Mouse (Mus musculus) CH12.LX (cell line): Measurements from ENCODE around the gene Ostn. TPM values are rescaled to one million over a fixed set of nuclear protein-coding genes. Genes with fewer than 3 reads are reported as not detected.
A peak's percentile ranks its signal among the peaks of the same experiment; 100 is the strongest.

Experiments used
- DNase-seq: peaks from one replicate; pipeline ENCODE4 v3.0.0-alpha.2; 2013; ENCODE audit errors: extremely low read depth
- H3K27ac ChIP-seq: 2 replicates; pipeline ENCODE4 v1.5.1; 2012; ENCODE audit warnings: low read depth, mild to moderate bottlenecking, control low read depth, moderate library complexity; ENCODE audit not compliant: insufficient read depth
- H3K27me3 ChIP-seq: replicated peaks from 2 replicates; pipeline ENCODE3; 2012; ENCODE audit warnings: inconsistent platforms
- H3K36me3 ChIP-seq, 2 experiments: replicated peaks in 1 of 2; 2 replicates each; pipeline versions ENCODE3 to v1.6.1; 2012; ENCODE audit warnings: inconsistent platforms in 1 of 2, low read length in 1 of 2, mild to moderate bottlenecking in 1 of 2, mixed read lengths in 1 of 2, moderate library complexity in 1 of 2; ENCODE audit not compliant: control insufficient read depth in 1 of 2, insufficient read depth in 1 of 2
- H3K4me1 ChIP-seq, 2 experiments: 2 replicates each; pipeline ENCODE4 v1.6.1; 2012; ENCODE audit warnings: inconsistent platforms in 1 of 2, moderate library complexity in 1 of 2; ENCODE audit not compliant: insufficient read depth in 2 of 2, control insufficient read depth in 1 of 2
- H3K4me2 ChIP-seq: 2 replicates; pipeline ENCODE4 v1.6.1; 2012; ENCODE audit warnings: low read depth, mild to moderate bottlenecking, control low read depth; ENCODE audit not compliant: poor library complexity, insufficient read depth, severe bottlenecking
- H3K4me3 ChIP-seq, 3 experiments: fragments of 150-350 bp in 1 of 3; sonication (generic) in 1 of 3; replicated peaks in 1 of 3; 2 replicates each; pipeline versions ENCODE3 to v1.5.1; 2011 to 2012; ENCODE audit warnings: low read depth in 2 of 3, low read length in 2 of 3, mild to moderate bottlenecking in 2 of 3, moderate library complexity in 2 of 3, control low read depth in 1 of 3, improper control_type of control experiment in 1 of 3, inconsistent platforms in 1 of 3, mixed read lengths in 1 of 3; ENCODE audit not compliant: poor library complexity in 1 of 3
- H3K79me2 ChIP-seq: replicated peaks from 2 replicates; pipeline ENCODE4 v1.6.1; 2012; ENCODE audit warnings: mild to moderate bottlenecking, moderate library complexity; ENCODE audit not compliant: control insufficient read depth, poor library complexity, insufficient read depth, severe bottlenecking; ENCODE audit errors: extremely low read depth
- H3K9ac ChIP-seq: 2 replicates; pipeline ENCODE4 v1.6.1; 2012; ENCODE audit warnings: low read depth, mild to moderate bottlenecking, control low read depth, moderate library complexity; ENCODE audit not compliant: insufficient read depth
- H3K9me3 ChIP-seq: replicated peaks from 2 replicates; pipeline ENCODE3; 2012; ENCODE audit warnings: low read length, inconsistent platforms, mixed read lengths
- CHD2 ChIP-seq: IDR thresholded peaks from 2 replicates; pipeline ENCODE4 v1.6.1; 2011; ENCODE audit warnings: low read length, improper control_type of control experiment
- EP300 ChIP-seq: IDR thresholded peaks from 2 replicates; pipeline ENCODE4 v1.6.1; 2011; ENCODE audit warnings: low read length, improper control_type of control experiment
- IRF4 ChIP-seq: IDR thresholded peaks from 2 replicates; pipeline ENCODE4 v1.6.1; 2014; ENCODE audit warnings: low read depth, mild to moderate bottlenecking, inconsistent platforms, low read length, improper control_type of control experiment
- JUN ChIP-seq: IDR thresholded peaks from 2 replicates; pipeline ENCODE4 v1.6.1; 2011; ENCODE audit warnings: low read depth, mild to moderate bottlenecking, low read length, improper control_type of control experiment, moderate library complexity; ENCODE audit not compliant: insufficient read depth
- MAFK ChIP-seq: IDR thresholded peaks from 2 replicates; pipeline ENCODE4 v1.6.1; 2011; ENCODE audit warnings: low read length, improper control_type of control experiment; ENCODE audit not compliant: insufficient replicate concordance
- MAX ChIP-seq: IDR thresholded peaks from 2 replicates; pipeline ENCODE4 v1.6.1; 2011; ENCODE audit warnings: low read length, improper control_type of control experiment
- MAZ ChIP-seq: IDR thresholded peaks from 2 replicates; pipeline ENCODE4 v1.6.1; 2012; ENCODE audit warnings: low read depth, mild to moderate bottlenecking, inconsistent platforms, low read length, improper control_type of control experiment, moderate library complexity
- MEF2A ChIP-seq: IDR thresholded peaks from 2 replicates; pipeline ENCODE4 v1.6.1; 2014; ENCODE audit warnings: low read depth, mild to moderate bottlenecking, inconsistent platforms, low read length, improper control_type of control experiment, borderline replicate concordance
- MYC ChIP-seq: IDR thresholded peaks from 2 replicates; pipeline ENCODE4 v1.6.1; 2011; ENCODE audit warnings: low read depth, mild to moderate bottlenecking, improper control_type of control experiment, low read length
- NRF1 ChIP-seq: IDR thresholded peaks from 2 replicates; pipeline ENCODE4 v1.6.1; 2014; ENCODE audit warnings: low read depth, mild to moderate bottlenecking, inconsistent platforms, low read length, improper control_type of control experiment, moderate library complexity
- POLR2A ChIP-seq: IDR thresholded peaks from 2 replicates; pipeline ENCODE4 v1.6.1; 2011; ENCODE audit warnings: low read depth, mild to moderate bottlenecking, improper control_type of control experiment, low read length
- POLR2AphosphoS2 ChIP-seq: IDR thresholded peaks from 2 replicates; pipeline ENCODE4 v1.6.1; 2011; ENCODE audit warnings: low read depth, low read length, improper control_type of control experiment
- RCOR1 ChIP-seq: conservative IDR thresholded peaks from 2 replicates; pipeline ENCODE4 v1.6.1; 2012; ENCODE audit warnings: low read depth, mild to moderate bottlenecking, inconsistent platforms, low read length, improper control_type of control experiment
- SIN3A ChIP-seq: IDR thresholded peaks from 2 replicates; pipeline ENCODE4 v1.6.1; 2012; ENCODE audit warnings: low read length, improper control_type of control experiment, inconsistent platforms
- TBP ChIP-seq: conservative IDR thresholded peaks from 2 replicates; pipeline ENCODE4 v1.6.1; 2011; ENCODE audit warnings: low read depth, low read length, improper control_type of control experiment
- TCF12 ChIP-seq: IDR thresholded peaks from 2 replicates; pipeline ENCODE4 v1.6.1; 2014; ENCODE audit warnings: low read depth, mild to moderate bottlenecking, inconsistent platforms, low read length, improper control_type of control experiment
- UBTF ChIP-seq: IDR thresholded peaks from 2 replicates; pipeline ENCODE4 v1.6.1; 2012; ENCODE audit warnings: low read depth, mild to moderate bottlenecking, inconsistent platforms, low read length, improper control_type of control experiment, moderate library complexity
- USF1 ChIP-seq: IDR thresholded peaks from 2 replicates; pipeline ENCODE4 v1.6.1; 2014; ENCODE audit warnings: low read depth, mild to moderate bottlenecking, inconsistent platforms, low read length, improper control_type of control experiment
- ZMIZ1 ChIP-seq: IDR thresholded peaks from 2 replicates; pipeline ENCODE4 v1.6.1; 2012; ENCODE audit warnings: low read depth, mild to moderate bottlenecking, inconsistent platforms, low read length, improper control_type of control experiment
- ZNF384 ChIP-seq: IDR thresholded peaks from 2 replicates; pipeline ENCODE4 v1.6.1; 2012; ENCODE audit warnings: low read depth, low read length, improper control_type of control experiment, inconsistent platforms
- dilution Hi-C: fragments of 300-500 bp; cut with MboI; formaldehyde crosslinking; loops from 2 replicates; pipeline ENCODE4 v1.14.3; 2020; ENCODE audit warnings: low sequenced_read_pairs; ENCODE audit not compliant: extremely low pct_unique_long_range_greater_than_20kb, extremely low pct_ligation_motif_present
- in situ Hi-C: fragments of 300-500 bp; cut with MboI; formaldehyde crosslinking; loops from 3 replicates; pipeline ENCODE4 v1.14.3; 2019; ENCODE audit warnings: low sequenced_read_pairs, low pct_ligation_motif_present, low pct_unique_long_range_greater_than_20kb, mixed read lengths
- polyA plus RNA-seq: library from polyadenylated mRNA; unstranded; fragments of >175 nt; gene quantifications from 2 replicates; pipeline ENCODE4 v1.2.1, GENCODE M21; 2012; ENCODE audit warnings: low read depth; ENCODE audit not compliant: insufficient read length
- total RNA-seq, 2 experiments: library from RNA; depleted of rRNA; stranded (reverse); fragments of 300-350 nt in 1 of 2; fragments of >200 nt in 1 of 2; gene quantifications; 2 replicates each; pipeline ENCODE4 v1.2.3; 2012 to 2014

Ostn gene
- total and polyA plus RNA-seq, 3 experiments = 0.67 to 1.7 (median 1.0) TPM

DNA sequence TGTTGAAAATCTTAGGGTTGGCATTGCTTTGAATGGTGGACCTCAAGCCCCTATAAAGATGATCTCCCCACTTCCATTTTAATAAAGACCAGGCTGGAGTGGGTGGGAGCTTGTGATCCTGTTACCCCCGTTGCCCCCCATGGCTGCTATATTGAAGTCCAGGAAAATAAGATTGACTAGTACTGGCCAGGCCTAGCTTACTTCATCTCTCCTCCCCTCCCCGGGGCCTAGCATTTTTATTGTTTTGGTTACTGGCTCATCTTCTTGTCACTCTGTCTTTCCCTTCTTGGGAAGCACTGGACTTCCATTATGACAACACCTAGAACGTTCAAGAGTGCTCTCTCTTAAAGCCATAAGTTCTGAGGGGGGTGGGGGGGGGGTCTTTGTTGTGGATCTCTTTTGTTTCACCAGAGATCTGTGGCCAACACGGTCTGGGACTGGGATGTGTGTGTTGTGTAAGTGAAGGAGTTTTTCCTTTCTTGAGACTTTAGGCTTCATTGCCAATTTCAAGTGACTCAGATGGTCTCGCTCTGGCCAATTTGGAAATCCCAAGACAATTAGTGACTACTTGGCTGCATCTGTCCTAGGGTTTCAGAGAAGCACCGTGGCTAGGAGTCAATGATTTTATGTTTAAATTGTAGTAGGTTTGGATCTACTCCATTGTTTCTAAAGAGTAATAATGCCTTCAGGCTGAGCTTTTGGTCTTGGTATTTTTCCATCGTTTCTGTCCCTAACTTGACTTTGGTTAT, 82.4 kb downstream of the Ostn start:
- no peaks in the 10 kb centered on the region for H3K9me3 ChIP-seq
- H3K79me2 ChIP-seq = peaks cover 48% of the 10 kb centered on the region
- H3K36me3 ChIP-seq = peaks cover 0 to 10% of the 10 kb centered on the region in 2 experiments
- H3K9ac ChIP-seq = peak overlapping the region; percentile 99
- H3K27me3 ChIP-seq = no peaks in the 10 kb centered on the region
- DNase-seq = peak; percentile 45
- H3K4me3 ChIP-seq = peak overlapping the region; percentile 79 to 89 (median 80)
- in situ Hi-C loops (loop anchor here (5.0 kb wide), 1 partner anchor 42 kb away; no protein-coding TSS in a partner anchor), dilution Hi-C loops (no loop called here)
- H3K4me1 ChIP-seq = peaks cover 15 to 51% of the 10 kb centered on the region in 2 experiments
- H3K4me2 ChIP-seq = peak overlapping the region; percentile 92
- TF ChIP-seq NRF1 (no peak), RCOR1 (0 out of 2 replicates have a peak, but pooled peaks have one; percentile 7)
- H3K27ac ChIP-seq = peak overlapping the region; percentile 94

DNA sequence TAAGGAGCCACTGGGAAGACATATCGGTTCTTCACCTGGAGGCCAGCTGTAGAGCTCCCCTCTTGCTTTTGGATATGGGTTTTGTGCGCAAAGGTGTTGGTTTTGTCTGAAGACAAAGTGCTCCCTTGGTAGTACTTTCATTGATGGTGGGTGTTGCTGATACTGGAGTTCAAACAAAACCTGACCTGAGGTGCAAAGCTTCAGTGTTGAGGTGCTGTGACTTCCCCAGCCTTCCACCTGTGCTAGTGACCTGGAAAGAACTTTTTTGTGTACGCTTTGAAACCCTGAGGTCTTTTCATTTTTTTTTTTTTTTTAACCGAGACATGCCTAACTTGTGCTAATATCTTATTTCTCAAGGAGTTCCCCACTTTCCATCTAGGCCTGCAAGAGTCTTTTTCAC, 83.0 kb downstream of the Ostn start:
- dilution Hi-C loops = no loop called here
- in situ Hi-C loops = no loop called here
- peaks cover 13 to 51% of the 10 kb centered on the region in 2 experiments; a peak in 3 of 4 replicates for H3K4me1 ChIP-seq
- TF ChIP-seq MAZ (no peak), TCF12 (0 out of 2 replicates have a peak, but pooled peaks have one; percentile 8), SIN3A (peak; percentile 39; the same call in 1 of the 2 replicates), MYC (0 out of 2 replicates have a peak, but pooled peaks have one; percentile 12), MEF2A (no peak), CHD2 (no peak), NRF1 (no peak), POLR2A (0 out of 2 replicates have a peak, but pooled peaks have one; percentile 9), MAFK (no peak), JUN (no peak), USF1 (no peak), MAX (peak; percentile 19; the same call in 1 of the 2 replicates), ZMIZ1 (peak; percentile 32; the same call in 1 of the 2 replicates), UBTF (0 out of 2 replicates have a peak, but pooled peaks have one; percentile 50), POLR2AphosphoS2 (no peak), EP300 (0 out of 2 replicates have a peak, but pooled peaks have one; percentile 46), ZNF384 (peak; percentile 73), IRF4 (peak; percentile 31; the same call in 1 of the 2 replicates), TBP (peak; percentile 26; the same call in 1 of the 2 replicates)
- H3K36me3 ChIP-seq = peaks cover 0 to 10% of the 10 kb centered on the region in 2 experiments
- no peaks in the 10 kb centered on the region for H3K27me3 ChIP-seq
- peak overlapping the region; percentile 94 for H3K27ac ChIP-seq
- peak overlapping the region; percentile 99 for H3K9ac ChIP-seq
- no peaks in the 10 kb centered on the region for H3K9me3 ChIP-seq
- peak overlapping the region; percentile 92 for H3K4me2 ChIP-seq
- peaks cover 54% of the 10 kb centered on the region for H3K79me2 ChIP-seq
- DNase-seq = no peak
- H3K4me3 ChIP-seq = peak overlapping the region; percentile 79 to 89 (median 80)
